Mouse (Mus musculus) forebrain, embryonic 12.5 days (tissue): ENCODE data around the gene Vmn2r24. TPM values are rescaled to one million over a fixed set of nuclear protein-coding genes. Genes with fewer than 3 reads are reported as not detected.
"Not testable (repeated sequence)": the region's sequence is repeated elsewhere in the genome, so short reads cannot be mapped to it uniquely, and the experiment has no call there.

Experiments
- ATAC-seq: fragments of 200-750 bp; cut with Nextera tagmentation; 2 replicates; pipeline ENCODE4 v1.8.0; 2017; ENCODE audit warnings: moderate TSS enrichment; ENCODE audit not compliant: low FRiP score
- H3K27ac ChIP-seq: fragments of 300-500 bp; sonication (generic); 2 replicates; pipeline ENCODE4 v1.5.1; 2016; ENCODE audit warnings: mild to moderate bottlenecking
- H3K27me3 ChIP-seq: fragments of 300-500 bp; sonication (generic); 2 replicates; pipeline ENCODE4 v1.6.1; 2016; ENCODE audit warnings: mild to moderate bottlenecking
- H3K36me3 ChIP-seq: fragments of 300-500 bp; sonication (generic); replicated peaks from 2 replicates; pipeline ENCODE4 v1.6.1; 2016; ENCODE audit warnings: mild to moderate bottlenecking
- H3K4me1 ChIP-seq: fragments of 300-500 bp; sonication (generic); 2 replicates; pipeline ENCODE4 v1.6.1; 2016
- H3K4me2 ChIP-seq: fragments of 300-500 bp; sonication (generic); 2 replicates; pipeline ENCODE4 v1.6.1; 2016; ENCODE audit warnings: mild to moderate bottlenecking, moderate library complexity
- H3K4me3 ChIP-seq: fragments of 300-500 bp; sonication (generic); replicated peaks from 2 replicates; pipeline ENCODE4 v1.5.1; 2016; ENCODE audit warnings: mild to moderate bottlenecking
- H3K9ac ChIP-seq: fragments of 300-500 bp; sonication (generic); 2 replicates; pipeline ENCODE4 v1.6.1; 2016; ENCODE audit warnings: mild to moderate bottlenecking
- H3K9me3 ChIP-seq: fragments of 300-500 bp; sonication (generic); 2 replicates; pipeline ENCODE4 v1.6.1; 2016
- WGBS: fragments of 180-500 bp; shearing (Covaris S2); methylation state at CpG from one replicate; pipeline ENCODE4 v1.1.7; 2016; 5-methylcytosine and 5-hydroxymethylcytosine counted together
- polyA plus RNA-seq: library from polyadenylated mRNA; unstranded; fragments of >200 nt; fragmentation: Nextera tagmentation; extraction: Ambion mirVana; gene quantifications from 2 replicates; pipeline ENCODE4 v1.2.1, GENCODE M21; 2016

Gene Vmn2r24
- polyA plus RNA-seq, result not detected in 2 replicates

DNA sequence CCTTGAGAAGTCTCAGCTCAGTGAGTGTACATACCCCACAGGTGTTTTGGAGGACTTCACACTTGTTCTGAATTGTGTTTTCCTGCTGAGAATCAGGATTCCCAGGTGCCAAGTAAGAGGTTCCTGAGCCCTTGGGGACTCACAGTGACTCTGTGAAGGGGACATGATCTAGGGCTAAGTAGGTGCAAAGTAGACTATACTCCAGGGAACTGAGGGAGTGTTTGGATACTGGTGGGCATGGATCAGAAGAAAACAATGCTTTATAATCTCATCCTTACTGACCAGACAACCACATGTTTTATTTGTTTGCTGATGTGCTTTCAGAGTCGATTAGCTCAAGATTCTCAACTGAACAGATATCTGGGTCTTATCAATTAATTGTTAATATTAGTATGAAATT is at the start of gene Vmn2r24:
Vmn2r24 (plus strand) TSS at position 301 of the 400 bp plus-strand sequence.
- Histone ChIP-seq H3K4me3 (no peak within 1 kb of the TSS), H3K27me3 (no peaks in the 10 kb centered on the region), H3K4me1 (no peaks in the 10 kb centered on the region), H3K36me3 (no peaks in the 10 kb centered on the region), H3K9ac (no peak within 1 kb of the TSS), H3K4me2 (no peak within 1 kb of the TSS), H3K9me3 (no peaks in the 10 kb centered on the region), H3K27ac (no peak within 1 kb of the TSS)
- 85% methylated on average over 1 of the region's 1 CpGs for WGBS
- no peak for ATAC-seq

DNA sequence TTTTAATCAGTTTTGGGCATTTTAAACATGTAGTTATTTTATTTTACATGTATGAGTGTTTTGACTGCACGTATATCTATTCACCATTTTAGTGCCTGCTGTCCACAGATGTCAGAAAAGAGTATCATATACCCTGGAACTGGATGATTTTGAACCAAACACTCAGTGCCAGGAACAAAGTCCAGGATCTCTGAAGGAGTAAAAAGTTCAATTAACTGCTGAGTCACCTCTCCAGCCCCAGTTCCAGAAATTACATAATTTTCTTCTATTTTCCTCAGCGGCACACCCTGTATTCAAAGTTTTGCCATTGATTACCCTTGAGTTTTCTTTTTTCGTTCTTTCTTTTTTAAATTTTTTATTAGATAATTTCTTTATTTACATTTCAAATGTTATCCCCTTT is 8.6 kb upstream of the Vmn2r24 start:
- Histone ChIP-seq H3K27ac (no peak overlapping the region), H3K4me2 (no peak overlapping the region), H3K9ac (no peak overlapping the region), H3K27me3 (no peaks in the 10 kb centered on the region), H3K9me3 (no peaks in the 10 kb centered on the region), H3K4me1 (no peaks in the 10 kb centered on the region), H3K4me3 (no peak overlapping the region), H3K36me3 (no peaks in the 10 kb centered on the region)
- ATAC-seq, result no peak
- 84% methylated on average over 3 of the region's 3 CpGs for WGBS

DNA sequence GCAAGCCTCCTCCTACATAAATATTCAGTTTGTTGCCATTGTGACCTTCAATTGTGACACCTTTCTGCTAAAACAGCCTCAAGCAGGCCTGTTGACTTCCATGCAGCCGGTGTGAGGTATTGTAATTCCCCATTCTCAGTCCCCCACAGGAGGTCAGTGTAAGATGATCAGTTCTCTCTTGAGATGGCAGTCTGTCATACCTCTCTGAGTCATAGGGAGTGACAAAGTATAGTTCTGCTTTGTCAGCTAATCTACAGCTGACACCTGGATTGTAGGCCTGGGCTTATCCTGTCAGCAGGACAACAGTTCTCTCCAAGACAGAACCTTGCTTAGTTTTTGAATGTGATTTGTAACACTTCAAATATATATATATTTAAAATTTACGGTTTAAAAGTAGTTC is 6.2 kb downstream of the Vmn2r24 start:
- Histone ChIP-seq H3K9ac (no peak overlapping the region), H3K4me1 (no peaks in the 10 kb centered on the region), H3K27ac (no peak overlapping the region)

DNA sequence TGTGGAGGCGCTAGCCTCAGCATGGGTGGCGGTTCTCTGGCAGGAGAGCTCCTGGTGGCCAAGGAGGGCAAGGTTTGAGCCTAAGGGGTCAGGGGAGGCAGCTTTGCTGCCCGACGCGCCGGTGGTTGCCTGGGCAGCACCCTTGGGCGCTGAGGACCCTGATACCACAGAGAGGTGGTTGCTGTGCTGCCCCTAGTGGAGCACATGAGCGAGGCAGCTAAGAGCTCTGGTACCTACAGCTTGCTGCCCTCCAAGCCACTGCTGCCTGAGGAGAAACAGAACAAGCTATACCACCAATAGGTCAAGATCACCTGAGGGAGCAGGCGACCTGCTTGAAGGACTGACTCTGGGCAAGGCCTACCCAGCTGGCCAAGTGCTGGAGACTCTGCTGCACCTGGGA is 15.1 kb downstream of the Vmn2r24 start:
- Histone ChIP-seq H3K27ac (no peak overlapping the region), H3K27me3 (no peaks in the 10 kb centered on the region), H3K4me3 (no peak overlapping the region), H3K36me3 (no peaks in the 10 kb centered on the region), H3K9me3 (no peaks in the 10 kb centered on the region), H3K4me1 (no peaks in the 10 kb centered on the region), H3K9ac (no peak overlapping the region), H3K4me2 (no peak overlapping the region)
- no peak for ATAC-seq
- 30% methylated on average over 9 of the region's 9 CpGs for WGBS

More for the DNA sequence above, 6.2 kb downstream of the Vmn2r24 start:
- WGBS, result 83% methylated on average over 2 of the region's 2 CpGs
- Histone ChIP-seq H3K9me3 (no peaks in the 10 kb centered on the region), H3K36me3 (no peaks in the 10 kb centered on the region), H3K27me3 (no peaks in the 10 kb centered on the region), H3K4me2 (no peak overlapping the region), H3K4me3 (no peak overlapping the region)
- no peak for ATAC-seq

DNA sequence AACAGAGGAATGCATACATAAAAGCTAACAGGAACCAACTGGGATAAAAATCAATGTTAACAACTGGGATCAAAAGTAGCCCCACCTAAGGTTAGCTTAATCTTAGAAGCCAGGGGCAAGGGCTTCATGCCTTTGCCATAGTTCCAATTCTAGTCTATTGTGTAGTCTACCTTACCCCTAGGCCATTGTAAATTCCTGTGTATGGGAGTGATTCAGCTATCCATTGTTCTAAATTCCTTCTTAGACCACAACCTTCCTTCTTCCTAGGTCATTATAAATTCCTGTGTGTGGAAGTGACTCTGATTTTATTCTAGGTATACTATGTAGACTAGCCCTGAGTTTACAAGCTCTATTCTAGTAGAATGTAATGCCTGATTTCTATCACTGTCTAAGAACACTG is 31.6 kb downstream of the Vmn2r24 start:
- not testable (repeated sequence) for H3K4me3 ChIP-seq, H3K4me2 ChIP-seq, H3K27me3 ChIP-seq, H3K4me1 ChIP-seq, H3K9ac ChIP-seq, ATAC-seq, H3K27ac ChIP-seq, H3K9me3 ChIP-seq, H3K36me3 ChIP-seq

DNA sequence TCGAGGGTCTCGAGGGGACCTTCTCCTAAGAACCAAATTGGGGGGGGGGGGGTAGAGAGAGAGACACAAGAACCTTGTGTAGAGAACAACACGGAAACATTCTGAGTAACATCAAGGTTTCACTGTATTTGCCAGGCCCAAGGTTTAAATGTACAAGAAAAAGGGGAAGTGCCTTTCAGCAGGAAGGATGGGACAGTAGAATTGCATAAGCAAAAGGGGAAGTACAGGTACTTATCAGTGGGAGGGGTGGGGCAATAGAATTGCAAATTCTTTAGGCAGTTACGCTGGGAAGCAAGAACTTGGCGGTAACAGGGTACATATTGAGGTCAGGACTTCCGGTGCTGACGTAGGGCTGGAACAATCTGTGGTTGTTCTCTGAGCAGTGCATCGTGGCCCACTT is 41.3 kb downstream of the Vmn2r24 start:
- H3K4me3 ChIP-seq, result no peak overlapping the region
- no peak for ATAC-seq
- no peak overlapping the region for H3K27ac ChIP-seq
- H3K36me3 ChIP-seq, result no peaks in the 10 kb centered on the region
- H3K27me3 ChIP-seq, result no peaks in the 10 kb centered on the region
- no peak overlapping the region for H3K9ac ChIP-seq
- no peak overlapping the region for H3K4me2 ChIP-seq
- WGBS, result 85% methylated on average over 8 of the region's 8 CpGs
- no peaks in the 10 kb centered on the region for H3K4me1 ChIP-seq
- peaks cover 6% of the 10 kb centered on the region for H3K9me3 ChIP-seq

DNA sequence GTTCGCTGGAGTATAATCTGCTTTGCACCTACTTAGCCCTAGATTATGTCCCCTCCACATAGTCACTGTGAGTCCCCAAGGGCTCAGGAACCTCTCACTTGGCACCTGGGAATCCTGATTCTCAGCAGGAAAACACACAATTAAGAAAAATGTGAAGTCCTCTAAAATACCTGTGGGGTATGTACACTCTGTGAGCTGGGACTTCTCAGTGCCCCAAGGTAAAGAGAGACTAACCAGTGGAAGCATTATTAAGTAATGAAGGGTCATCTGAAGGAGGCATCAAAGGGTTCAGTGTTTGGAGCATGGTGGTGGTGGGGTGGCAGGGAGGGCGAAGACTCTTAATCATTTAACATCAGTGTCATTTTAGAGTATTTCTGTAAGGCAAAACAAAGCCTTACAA is 74.7 kb downstream of the Vmn2r24 start, which contains the start of gene Vmn2r25:
Vmn2r25 (minus strand) TSS at position 101 of the 400 bp plus-strand sequence.
- not testable (repeated sequence) for H3K4me2 ChIP-seq, H3K27me3 ChIP-seq, H3K4me3 ChIP-seq, H3K9ac ChIP-seq, H3K27ac ChIP-seq, ATAC-seq, H3K9me3 ChIP-seq, H3K4me1 ChIP-seq, H3K36me3 ChIP-seq
- WGBS, result 67% methylated on average over 1 of the region's 2 CpGs

Other genes with a start within 250 kb of the Vmn2r24 start
- gene Vmn2r21, start 245.5 kb upstream of the Vmn2r24 start, polyA plus RNA-seq, result not detected in 2 replicates
- gene Vmn2r22, start 128.2 kb upstream of the Vmn2r24 start, polyA plus RNA-seq, result not detected in 2 replicates
- not detected in 2 replicates for gene Vmn2r23, start 76.2 kb upstream of the Vmn2r24 start, polyA plus RNA-seq
- not detected in 2 replicates for gene Vmn2r25, start 74.6 kb downstream of the Vmn2r24 start, polyA plus RNA-seq
- not detected in 2 replicates for gene Vmn2r26, start 245.7 kb downstream of the Vmn2r24 start, polyA plus RNA-seq